Mouse (Mus musculus): ENCODE data around the gene Tmem161b. TPM values are rescaled to one million over a fixed set of nuclear protein-coding genes. Genes with fewer than 3 reads are reported as not detected.

Tmem161b gene
- 10 to 100 TPM; 33.7 to 40.8 TPM for total RNA-seq (2023)

DNA sequence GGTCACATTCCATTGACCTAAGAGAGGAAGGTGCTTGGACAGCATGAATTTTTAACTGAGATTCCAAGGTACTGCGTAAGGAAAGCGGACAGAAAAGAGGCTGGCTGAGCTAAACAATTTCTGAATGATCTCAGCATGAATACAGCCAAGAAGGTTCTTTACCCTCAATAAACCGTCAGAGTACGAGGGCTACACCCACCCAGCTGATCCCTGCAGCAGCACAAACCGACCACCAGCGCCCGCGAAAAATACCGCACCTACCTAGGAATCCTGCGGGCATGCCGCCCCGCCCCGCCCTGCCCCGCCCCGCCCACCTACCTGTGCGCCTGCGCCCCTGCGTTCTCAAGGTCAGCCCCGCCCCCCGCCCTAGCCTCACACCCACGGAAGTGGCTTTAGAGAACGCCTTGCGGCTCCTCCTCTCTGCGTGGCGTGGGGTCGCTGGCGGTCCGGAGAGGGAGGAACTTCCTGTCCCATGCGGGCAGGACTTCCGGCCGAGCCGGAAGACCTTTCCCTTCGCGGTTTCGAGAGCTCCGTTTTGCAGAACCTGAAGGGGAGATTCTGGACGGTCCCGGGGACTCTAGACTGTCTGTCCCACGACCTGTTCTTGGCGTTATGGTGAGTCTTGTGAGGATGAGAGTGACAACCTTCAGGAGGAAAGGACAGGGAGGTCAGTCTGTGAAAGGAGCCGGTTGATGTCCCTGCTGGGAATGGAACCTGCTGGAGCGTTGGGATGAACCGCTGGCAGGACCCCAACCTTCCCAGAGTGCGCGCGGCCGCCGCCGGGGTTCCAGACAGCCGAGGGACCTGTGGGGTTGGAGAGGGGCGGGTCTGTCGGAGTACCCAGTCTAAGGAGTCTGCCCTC, at the start of gene Tmem161b:
TSS of gene Tmem161b (plus strand) at position 477 of the 862 bp plus-strand sequence.

